Mouse (Mus musculus): ENCODE measurements around the gene Skida1. TPM values are rescaled to one million over a fixed set of nuclear protein-coding genes. Genes with fewer than 3 reads are reported as not detected.

Skida1 gene
- polyA plus RNA-seq, 1 experiment: 0.06 TPM

DNA sequence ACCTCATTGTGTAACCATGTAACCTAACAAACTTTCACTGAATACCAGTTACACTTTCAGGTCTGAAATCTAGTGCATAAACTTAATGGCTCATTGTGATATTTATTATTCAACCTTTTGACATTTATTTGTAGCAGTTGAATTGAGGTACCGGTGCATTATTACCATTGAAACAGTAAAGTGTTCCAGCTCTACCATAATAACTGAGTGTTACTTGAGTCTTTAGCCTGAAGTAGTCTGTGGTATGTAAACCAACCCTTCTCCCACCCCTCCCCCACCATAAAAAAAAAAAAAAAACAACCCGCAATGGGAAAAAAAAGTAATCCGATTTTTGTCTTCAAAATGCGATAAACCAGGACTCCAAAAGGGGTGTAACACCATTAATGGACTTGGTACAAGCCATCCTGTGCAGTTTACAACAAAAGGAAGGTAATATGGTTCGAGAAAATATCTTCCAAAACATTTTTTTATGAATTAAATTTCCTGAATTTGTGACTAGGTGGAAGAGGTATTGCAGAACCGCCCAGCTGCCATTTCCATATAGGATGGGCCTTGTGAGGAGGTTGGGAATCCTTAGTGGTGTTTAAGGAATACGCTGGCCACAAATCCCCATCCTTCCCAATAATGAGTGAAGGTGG, 3.6 kb downstream of the Skida1 start:
- TF ChIP-seq CTCF (IDR thresholded peaks at IDR 0.05; ENCODE audit: control insufficient read depth, insufficient read depth, insufficient replicate concordance, low read depth, low read length) (no peak), POLR2A (IDR thresholded peaks at IDR 0.05; ENCODE audit: control insufficient read depth, low read depth, low read length) (no peak)
- Histone ChIP-seq H3K4me3 (ENCODE audit: control insufficient read depth, low read depth, low read length) (no peak overlapping the region), H3K27ac (ENCODE audit: control insufficient read depth, insufficient read depth, low read depth, low read length) (no peak overlapping the region), H3K4me1 (ENCODE audit: control insufficient read depth, insufficient read depth, low read length) (peaks cover 15% of the 10 kb centered on the region), H3K27me3 (ENCODE audit: control insufficient read depth, insufficient read depth, low read length) (peaks cover 2% of the 10 kb centered on the region; the same call in 1 of the 2 replicates), H3K36me3 (ENCODE audit: control insufficient read depth, insufficient read depth, low read length) (no peaks in the 10 kb centered on the region)

DNA sequence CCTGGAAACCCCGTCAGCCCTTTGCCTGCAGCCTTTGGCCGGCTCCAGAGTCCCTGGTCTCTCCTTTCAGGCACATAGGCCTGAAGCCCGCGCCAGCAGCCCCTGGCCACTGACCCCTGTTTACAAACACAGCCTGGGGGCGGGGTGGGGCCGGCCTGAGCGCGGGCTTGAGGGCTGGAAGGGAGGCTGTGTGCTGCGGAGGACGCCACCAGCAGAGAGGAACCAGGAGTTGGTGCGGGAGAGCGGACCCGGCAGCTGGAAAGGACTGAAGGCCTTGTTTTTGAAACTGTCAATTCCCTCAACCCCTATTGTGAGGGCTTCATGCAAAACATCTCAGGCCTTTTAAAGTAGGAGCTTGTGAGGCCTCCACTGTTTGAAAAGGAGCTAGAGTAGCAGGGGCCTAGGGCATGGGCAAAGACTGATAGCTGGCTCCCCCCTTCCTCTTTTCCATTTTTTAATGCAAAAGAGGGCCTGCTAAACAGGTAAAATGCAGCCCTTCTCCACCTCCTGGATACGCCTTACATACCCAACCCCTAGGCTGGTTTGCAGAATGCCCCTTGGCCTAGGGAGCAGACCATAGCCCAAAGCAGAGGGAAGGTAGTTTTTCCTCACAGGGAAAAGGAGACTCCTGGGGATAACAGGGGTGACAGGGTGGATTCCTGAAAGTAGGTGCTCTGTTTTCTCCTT, 7.5 kb downstream of the Skida1 start:
- H3K27me3 ChIP-seq (ENCODE audit: control insufficient read depth, insufficient read depth, low read length): peaks cover 5% of the 10 kb centered on the region
- H3K36me3 ChIP-seq (ENCODE audit: control insufficient read depth, insufficient read depth, low read length): no peaks in the 10 kb centered on the region
- no peak for TF ChIP-seq POLR2A (IDR thresholded peaks at IDR 0.05; ENCODE audit: control insufficient read depth, low read depth, low read length)
- TF ChIP-seq CTCF (IDR thresholded peaks at IDR 0.05; ENCODE audit: control insufficient read depth, insufficient read depth, insufficient replicate concordance, low read depth, low read length): no peak
- peak overlapping the region; percentile 69 for H3K4me3 ChIP-seq (ENCODE audit: control insufficient read depth, low read depth, low read length)
- H3K27ac ChIP-seq (ENCODE audit: control insufficient read depth, insufficient read depth, low read depth, low read length): no peak overlapping the region
- peaks cover 22% of the 10 kb centered on the region for H3K4me1 ChIP-seq (ENCODE audit: control insufficient read depth, insufficient read depth, low read length)

DNA sequence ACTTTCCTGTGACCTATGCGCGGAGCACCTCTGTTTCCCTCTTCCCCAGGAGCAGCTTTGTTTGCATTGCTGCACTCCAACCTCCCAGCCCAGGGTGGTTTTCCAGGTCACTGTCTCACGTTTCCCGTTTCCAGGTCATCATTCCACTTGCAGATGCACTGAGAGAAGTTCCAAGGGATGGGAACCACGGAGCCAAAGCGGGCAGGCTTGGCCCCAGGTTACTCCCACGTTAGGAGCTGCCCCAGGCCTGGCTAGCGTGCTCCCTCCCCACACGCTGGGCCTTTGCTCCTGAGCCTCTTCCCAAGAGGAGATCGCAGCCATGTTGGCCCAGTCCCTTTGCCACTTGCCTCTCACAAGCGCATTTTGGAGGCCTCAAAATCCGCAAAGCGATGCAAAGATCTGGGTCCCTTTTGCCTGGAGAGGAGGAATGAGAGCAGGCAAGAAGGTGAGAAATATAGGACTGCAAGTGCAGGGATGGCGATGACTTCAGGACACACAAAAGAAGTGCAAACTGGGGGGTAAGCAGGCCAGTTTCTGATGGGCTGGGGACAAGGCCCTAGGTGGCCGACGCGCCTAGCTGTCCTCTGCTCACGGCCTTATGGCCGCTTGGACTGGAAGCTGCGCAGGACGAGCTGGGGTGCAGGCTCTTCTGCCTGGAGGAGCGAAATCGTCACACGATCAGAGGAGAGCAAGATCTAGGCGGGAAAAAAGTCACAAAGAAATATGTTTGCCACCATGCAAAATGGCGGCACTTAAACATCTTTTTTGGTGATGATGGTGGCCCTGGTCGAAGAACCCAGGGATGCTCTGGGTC, 8.3 kb downstream of the Skida1 start:
- H3K27ac ChIP-seq (ENCODE audit: control insufficient read depth, insufficient read depth, low read depth, low read length): no peak overlapping the region
- peaks cover 22% of the 10 kb centered on the region for H3K4me1 ChIP-seq (ENCODE audit: control insufficient read depth, insufficient read depth, low read length)
- peaks cover 5% of the 10 kb centered on the region for H3K27me3 ChIP-seq (ENCODE audit: control insufficient read depth, insufficient read depth, low read length)
- TF ChIP-seq POLR2A (IDR thresholded peaks at IDR 0.05; ENCODE audit: control insufficient read depth, low read depth, low read length): no peak; the same call in 1 of the 2 replicates
- TF ChIP-seq CTCF (IDR thresholded peaks at IDR 0.05; ENCODE audit: control insufficient read depth, insufficient read depth, insufficient replicate concordance, low read depth, low read length): no peak
- H3K36me3 ChIP-seq (ENCODE audit: control insufficient read depth, insufficient read depth, low read length): no peaks in the 10 kb centered on the region
- H3K4me3 ChIP-seq (ENCODE audit: control insufficient read depth, low read depth, low read length): peak overlapping the region; percentile 69

DNA sequence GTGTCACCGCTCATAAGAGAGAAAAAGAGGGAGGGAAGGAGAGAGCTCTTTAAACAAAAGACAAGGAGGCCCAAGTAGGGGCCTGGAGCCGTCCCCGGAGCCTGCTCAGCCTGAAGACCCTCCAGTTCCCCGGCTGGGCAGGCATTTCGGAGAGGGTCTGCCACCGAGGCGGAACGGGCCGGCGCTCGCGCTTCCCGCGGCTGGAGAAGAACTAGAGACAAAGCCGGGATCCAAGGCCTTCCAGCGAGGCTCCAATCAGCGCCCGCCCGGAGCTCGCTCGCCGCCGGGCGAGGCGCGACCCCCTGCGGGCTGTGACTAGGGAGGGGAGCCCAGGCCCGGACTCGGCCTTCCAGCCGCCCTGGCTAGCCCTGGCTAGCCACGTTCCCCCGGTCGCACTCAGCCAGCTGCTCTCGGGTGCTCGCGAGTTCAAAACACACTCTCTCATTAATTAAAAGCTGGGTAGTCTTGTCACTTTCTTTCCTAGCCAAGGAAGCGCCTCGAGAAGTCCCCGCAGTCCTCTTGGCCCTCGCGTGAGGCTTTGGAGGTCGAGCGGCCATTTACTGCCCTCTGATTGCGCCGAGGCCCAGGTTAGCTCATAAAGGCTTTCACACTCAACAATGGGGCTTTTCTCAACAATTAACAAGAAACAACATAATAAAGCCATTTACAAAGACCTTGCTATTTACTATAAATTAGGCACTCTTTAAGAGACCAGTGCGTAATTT, 9.1 kb downstream of the Skida1 start:
- peaks cover 22% of the 10 kb centered on the region for H3K4me1 ChIP-seq (ENCODE audit: control insufficient read depth, insufficient read depth, low read length)
- H3K27me3 ChIP-seq (ENCODE audit: control insufficient read depth, insufficient read depth, low read length): peaks cover 5% of the 10 kb centered on the region
- peak overlapping the region; percentile 78 for H3K4me3 ChIP-seq (ENCODE audit: control insufficient read depth, low read depth, low read length)
- H3K27ac ChIP-seq (ENCODE audit: control insufficient read depth, insufficient read depth, low read depth, low read length): no peak overlapping the region
- H3K36me3 ChIP-seq (ENCODE audit: control insufficient read depth, insufficient read depth, low read length): no peaks in the 10 kb centered on the region
- no peak for TF ChIP-seq CTCF (IDR thresholded peaks at IDR 0.05; ENCODE audit: control insufficient read depth, insufficient read depth, insufficient replicate concordance, low read depth, low read length)
- no peak for TF ChIP-seq POLR2A (IDR thresholded peaks at IDR 0.05; ENCODE audit: control insufficient read depth, low read depth, low read length)

DNA sequence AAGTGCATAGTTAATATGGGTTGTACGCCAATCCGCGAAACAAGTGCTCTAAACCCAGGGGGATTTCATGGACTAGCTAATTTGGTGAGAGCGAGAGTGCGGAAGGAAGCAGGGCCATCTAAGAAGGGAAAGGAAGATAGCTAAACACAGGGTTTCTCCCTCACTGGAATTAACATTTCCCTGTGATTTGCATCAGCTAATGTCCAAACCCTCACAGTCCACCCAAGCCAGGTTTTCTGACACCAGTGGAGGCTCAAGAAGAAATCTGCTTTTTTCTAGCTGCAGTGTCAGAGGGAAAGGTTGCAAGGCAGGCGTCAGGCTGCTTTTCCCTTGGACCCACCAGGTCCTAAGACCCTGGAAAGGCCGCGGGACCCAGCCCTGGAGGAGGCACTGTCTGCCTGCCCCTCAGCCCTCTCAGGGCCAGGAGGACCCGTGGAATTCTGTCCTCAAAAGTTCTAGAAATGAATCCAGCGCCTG, 9.9 kb downstream of the Skida1 start:
- H3K4me3 ChIP-seq (ENCODE audit: control insufficient read depth, low read depth, low read length): no peak overlapping the region
- H3K27ac ChIP-seq (ENCODE audit: control insufficient read depth, insufficient read depth, low read depth, low read length): no peak overlapping the region

DNA sequence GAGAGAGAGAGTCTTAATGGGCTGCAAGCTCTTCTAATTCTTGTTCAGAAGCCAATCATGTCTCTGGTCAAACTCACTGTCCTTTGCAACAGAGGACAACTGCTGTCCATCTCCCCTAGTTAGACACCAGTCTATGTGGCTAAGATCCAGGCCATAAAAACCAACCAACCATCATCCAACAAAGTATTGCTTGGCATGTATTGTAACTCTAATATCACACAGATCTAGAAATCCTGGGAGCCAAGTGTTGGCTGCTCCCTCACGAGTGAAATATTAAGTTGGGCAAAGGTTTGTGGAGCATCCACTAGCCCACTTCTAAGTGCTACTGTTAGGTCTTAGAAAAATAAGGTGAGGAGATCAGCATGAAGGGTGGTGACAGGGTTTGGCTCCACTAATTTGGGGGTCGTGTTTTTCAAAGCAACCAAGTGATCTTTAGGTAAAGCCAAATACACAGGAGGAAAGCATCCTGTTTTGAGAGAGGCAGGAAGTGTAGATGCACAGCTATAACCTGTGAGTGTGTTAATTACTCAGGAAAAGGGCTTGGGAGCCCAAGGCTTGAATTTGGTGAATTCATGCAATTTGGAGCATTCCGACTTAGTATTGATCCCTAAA, 10.6 kb downstream of the Skida1 start:
- peaks cover 5% of the 10 kb centered on the region for H3K27me3 ChIP-seq (ENCODE audit: control insufficient read depth, insufficient read depth, low read length)
- TF ChIP-seq POLR2A (IDR thresholded peaks at IDR 0.05; ENCODE audit: control insufficient read depth, low read depth, low read length): no peak
- TF ChIP-seq CTCF (IDR thresholded peaks at IDR 0.05; ENCODE audit: control insufficient read depth, insufficient read depth, insufficient replicate concordance, low read depth, low read length): no peak
- H3K4me3 ChIP-seq (ENCODE audit: control insufficient read depth, low read depth, low read length): no peak overlapping the region
- H3K4me1 ChIP-seq (ENCODE audit: control insufficient read depth, insufficient read depth, low read length): peaks cover 22% of the 10 kb centered on the region
- no peaks in the 10 kb centered on the region for H3K36me3 ChIP-seq (ENCODE audit: control insufficient read depth, insufficient read depth, low read length)
- no peak overlapping the region for H3K27ac ChIP-seq (ENCODE audit: control insufficient read depth, insufficient read depth, low read depth, low read length)

More for the DNA sequence above, 9.9 kb downstream of the Skida1 start:
- Histone ChIP-seq H3K36me3 (ENCODE audit: control insufficient read depth, insufficient read depth, low read length) (no peaks in the 10 kb centered on the region), H3K27me3 (ENCODE audit: control insufficient read depth, insufficient read depth, low read length) (peaks cover 5% of the 10 kb centered on the region), H3K4me1 (ENCODE audit: control insufficient read depth, insufficient read depth, low read length) (peaks cover 22% of the 10 kb centered on the region)
- TF ChIP-seq POLR2A (IDR thresholded peaks at IDR 0.05; ENCODE audit: control insufficient read depth, low read depth, low read length): no peak
- TF ChIP-seq CTCF (IDR thresholded peaks at IDR 0.05; ENCODE audit: control insufficient read depth, insufficient read depth, insufficient replicate concordance, low read depth, low read length): no peak
